Mouse (Mus musculus) midbrain, embryonic 14.5 days (tissue): ENCODE data around the gene Fam149b. TPM values are rescaled to one million over a fixed set of nuclear protein-coding genes. Genes with fewer than 3 reads are reported as not detected.

Experiments used
- ATAC-seq: fragments of 200-750 bp; cut with Nextera tagmentation; 2 replicates; pipeline ENCODE4 v1.8.0; 2017; ENCODE audit warnings: moderate number of reproducible peaks, moderate library complexity; ENCODE audit not compliant: low FRiP score, low TSS enrichment
- DNase-seq: peaks from one replicate; pipeline ENCODE4 v3.0.0-alpha.2; 2015
- H3K27ac ChIP-seq: fragments of 300-500 bp; sonication (generic); replicated peaks from 2 replicates; pipeline ENCODE4 v1.5.1; 2014; ENCODE audit warnings: mild to moderate bottlenecking, low read depth, low read length, moderate library complexity
- H3K27me3 ChIP-seq: fragments of 300-500 bp; sonication (generic); 2 replicates; pipeline ENCODE4 v1.6.1; 2014; ENCODE audit warnings: low read length, control low read depth, mixed read lengths; ENCODE audit not compliant: control insufficient read depth, insufficient read depth
- H3K36me3 ChIP-seq: fragments of 300-500 bp; sonication (generic); 2 replicates; pipeline ENCODE4 v1.6.1; 2014; ENCODE audit warnings: low read length, control low read depth; ENCODE audit not compliant: control insufficient read depth, insufficient read depth
- H3K4me1 ChIP-seq: fragments of 300-500 bp; sonication (generic); 2 replicates; pipeline ENCODE4 v1.6.1; 2014; ENCODE audit warnings: mild to moderate bottlenecking, antibody characterized with exemption, low read length, control low read depth; ENCODE audit not compliant: control insufficient read depth, insufficient read depth
- H3K4me2 ChIP-seq: fragments of 300-500 bp; sonication (generic); 2 replicates; pipeline ENCODE4 v1.6.1; 2014; ENCODE audit warnings: mild to moderate bottlenecking, low read length, moderate library complexity
- H3K4me3 ChIP-seq: fragments of 300-500 bp; sonication (generic); replicated peaks from 2 replicates; pipeline ENCODE4 v1.5.1; 2014; ENCODE audit warnings: low read depth, low read length
- H3K9ac ChIP-seq: fragments of 300-500 bp; sonication (generic); replicated peaks from 2 replicates; pipeline ENCODE4 v1.6.1; 2014; ENCODE audit warnings: mild to moderate bottlenecking, low read length, moderate library complexity
- H3K9me3 ChIP-seq: fragments of 300-500 bp; sonication (generic); 2 replicates; pipeline ENCODE4 v1.6.1; 2016; ENCODE audit warnings: low read length, control low read depth, mixed read lengths; ENCODE audit not compliant: control insufficient read depth
- whole genome bisulfite sequencing: fragments of 180-500 bp; shearing (Covaris S2); extraction: QIAGEN DNeasy Blood & Tissue Kit; methylation state at CpG from one replicate; pipeline ENCODE4 v1.1.7; 2014; 5-methylcytosine and 5-hydroxymethylcytosine counted together
- polyA plus RNA-seq: library from polyadenylated mRNA; unstranded; fragments of >200 nt; fragmentation: Nextera tagmentation; extraction: Ambion mirVana; gene quantifications from 2 replicates; pipeline ENCODE4 v1.2.1, GENCODE M21; 2014

Fam149b gene
- polyA plus RNA-seq, 1 experiment from 2014 or later, result 46.6 TPM

GRCm38 (mm10) chr14:20400071-20400470, 52.1 kb downstream of the Fam149b start:
- H3K4me1 ChIP-seq, result no peaks in the 10 kb centered on the region
- H3K4me3 ChIP-seq, result no peak overlapping the region
- H3K27ac ChIP-seq, result no peak overlapping the region
- ATAC-seq (no peak), DNase-seq (peak; percentile 40)
- H3K27me3 ChIP-seq, result no peaks in the 10 kb centered on the region
- no peaks in the 10 kb centered on the region for H3K36me3 ChIP-seq
- H3K9ac ChIP-seq, result no peak overlapping the region
- no peak overlapping the region for H3K4me2 ChIP-seq
- WGBS, result 53% methylated on average over 1 of the region's 1 CpGs
- H3K9me3 ChIP-seq, result no peaks in the 10 kb centered on the region

DNA sequence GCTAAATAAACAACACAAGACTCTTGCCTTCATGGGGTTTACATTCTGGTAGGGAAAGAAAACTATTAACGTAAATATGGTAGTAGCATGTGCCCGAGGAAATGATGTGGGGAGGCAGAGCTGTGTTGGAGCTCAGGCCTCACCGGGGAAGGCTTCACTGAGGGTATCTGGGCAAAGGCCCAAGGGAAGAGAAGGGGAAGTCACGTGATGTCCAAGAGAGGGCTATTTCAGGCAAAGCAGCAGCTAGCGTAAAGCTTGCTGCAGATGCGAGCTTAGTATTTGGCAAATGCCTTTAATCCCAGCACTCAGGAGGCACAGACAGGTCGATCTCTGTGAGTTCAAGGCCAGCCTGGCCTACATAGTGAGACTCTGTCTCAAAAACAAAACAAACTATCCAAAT, 74.3 kb downstream of the Fam149b start:
- DNase-seq, result no peak
- H3K27me3 ChIP-seq, result no peaks in the 10 kb centered on the region

GRCm38 (mm10) chr14:20423046-20423445, 75.1 kb downstream of the Fam149b start:
- no peak for ATAC-seq
- DNase-seq, result no peak
- Histone ChIP-seq H3K27me3 (no peaks in the 10 kb centered on the region), H3K4me1 (no peaks in the 10 kb centered on the region), H3K36me3 (no peaks in the 10 kb centered on the region), H3K4me3 (no peak overlapping the region), H3K9me3 (no peaks in the 10 kb centered on the region), H3K9ac (no peak overlapping the region), H3K27ac (no peak overlapping the region), H3K4me2 (no peak overlapping the region)
- 91% methylated on average over 6 of the region's 6 CpGs for WGBS

More for the DNA sequence above, 74.3 kb downstream of the Fam149b start:
- H3K36me3 ChIP-seq, result no peaks in the 10 kb centered on the region
- H3K4me2 ChIP-seq, result no peak overlapping the region
- H3K9ac ChIP-seq, result no peak overlapping the region
- no peaks in the 10 kb centered on the region for H3K9me3 ChIP-seq
- H3K4me1 ChIP-seq, result no peaks in the 10 kb centered on the region
- ATAC-seq, result no peak
- no peak overlapping the region for H3K4me3 ChIP-seq
- 77% methylated on average over 7 of the region's 7 CpGs for WGBS
- H3K27ac ChIP-seq, result no peak overlapping the region

- Histone ChIP-seq H3K27me3 (no peaks in the 10 kb centered on the region), H3K36me3 (no peaks in the 10 kb centered on the region), H3K9ac (no peak overlapping the region), H3K27ac (no peak overlapping the region), H3K4me1 (no peaks in the 10 kb centered on the region), H3K4me3 (no peak overlapping the region), H3K9me3 (no peaks in the 10 kb centered on the region), H3K4me2 (no peak overlapping the region)
- WGBS, result 29% methylated on average over 1 of the region's 1 CpGs
- no peak for DNase-seq
- ATAC-seq, result no peak
Measured at GRCm38 (mm10) chr14:20428593-20428992, 80.6 kb downstream of the Fam149b start.

DNA sequence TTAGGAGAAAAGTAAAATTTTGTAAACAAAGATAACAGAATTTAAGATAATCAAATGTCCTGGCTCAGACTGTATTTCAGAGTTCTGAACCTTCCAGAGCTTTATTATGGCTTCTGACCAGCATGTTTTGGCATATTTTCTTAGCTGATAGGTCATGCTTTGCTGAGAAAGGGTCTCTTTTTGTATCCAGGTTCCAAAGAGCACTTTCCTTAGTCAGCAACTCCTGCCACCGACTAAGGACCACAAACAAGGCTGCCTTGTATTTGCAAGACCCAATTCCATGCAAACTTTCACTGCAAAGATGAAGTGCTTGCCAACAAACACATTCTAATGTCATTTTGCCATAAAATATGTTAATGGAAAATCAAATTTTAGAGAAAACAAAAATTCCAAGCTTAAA, 81.9 kb downstream of the Fam149b start:
- whole genome bisulfite sequencing, result 73% methylated on average over 1 of the region's 1 CpGs
- ATAC-seq, result no peak

DNA sequence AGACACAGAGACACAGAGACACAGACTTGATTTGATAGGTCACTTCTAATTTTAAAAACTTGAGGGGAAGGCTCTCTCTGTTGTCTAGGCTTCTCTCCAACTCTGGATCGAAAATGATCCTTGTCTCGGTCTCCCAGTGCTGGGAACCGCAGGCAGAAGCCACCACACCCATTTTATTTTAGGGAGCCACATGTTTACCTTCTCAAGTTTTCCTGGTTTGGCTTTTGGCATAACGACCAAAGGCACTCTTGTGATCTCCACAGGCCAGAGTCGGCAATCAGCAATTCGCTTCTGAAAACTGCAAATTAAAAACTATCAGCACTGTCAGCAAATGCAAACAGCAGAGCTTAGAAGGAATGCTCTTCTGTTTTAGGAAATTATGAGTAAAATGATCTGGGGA, 83.8 kb downstream of the Fam149b start:
- no peaks in the 10 kb centered on the region for H3K36me3 ChIP-seq
- H3K9ac ChIP-seq, result no peak overlapping the region
- no peaks in the 10 kb centered on the region for H3K9me3 ChIP-seq
- no peak overlapping the region for H3K4me3 ChIP-seq
- ATAC-seq, result no peak
- WGBS, result 85% methylated on average over 6 of the region's 6 CpGs
- DNase-seq, result no peak
- no peaks in the 10 kb centered on the region for H3K4me1 ChIP-seq
- no peaks in the 10 kb centered on the region for H3K27me3 ChIP-seq
- no peak overlapping the region for H3K4me2 ChIP-seq
- H3K27ac ChIP-seq, result no peak overlapping the region

More for the DNA sequence above, 81.9 kb downstream of the Fam149b start:
- Histone ChIP-seq H3K4me2 (no peak overlapping the region), H3K4me1 (no peaks in the 10 kb centered on the region), H3K36me3 (no peaks in the 10 kb centered on the region), H3K4me3 (no peak overlapping the region), H3K27me3 (no peaks in the 10 kb centered on the region), H3K27ac (no peak overlapping the region), H3K9me3 (no peaks in the 10 kb centered on the region), H3K9ac (no peak overlapping the region)
- DNase-seq, result no peak

DNA sequence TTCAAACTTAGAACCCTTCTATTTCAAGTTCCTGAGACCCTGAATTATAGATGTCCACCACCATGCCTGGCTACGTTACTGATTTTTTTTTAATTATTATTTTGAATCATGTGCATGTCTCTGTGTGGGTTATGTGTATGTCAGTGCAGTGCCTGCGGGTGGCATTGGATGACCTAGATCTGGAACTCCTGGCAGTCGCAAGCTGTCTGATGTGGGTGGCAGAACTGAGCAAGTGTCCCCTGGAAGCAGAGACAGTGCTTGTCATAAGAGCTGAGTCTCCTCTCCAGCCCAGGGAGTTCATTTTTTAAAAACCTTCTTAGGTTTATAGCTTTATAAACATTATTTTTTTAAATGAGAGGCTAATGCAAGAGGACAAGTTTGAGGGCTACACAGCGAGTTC, 84.5 kb downstream of the Fam149b start:
- Histone ChIP-seq H3K4me1 (no peaks in the 10 kb centered on the region), H3K27ac (no peak overlapping the region), H3K9ac (no peak overlapping the region), H3K4me3 (no peak overlapping the region), H3K4me2 (no peak overlapping the region), H3K27me3 (no peaks in the 10 kb centered on the region), H3K9me3 (no peaks in the 10 kb centered on the region), H3K36me3 (no peaks in the 10 kb centered on the region)
- ATAC-seq (no peak), DNase-seq (no peak)
- WGBS, result 90% methylated on average over 4 of the region's 4 CpGs

Other genes starting within 250 kb of the Fam149b start
- gene Saysd1, start 209.6 kb upstream of the Fam149b start, polyA plus RNA-seq, result 13.7 and 15.1 TPM in 2 replicates
- 0.43 and 0.88 TPM in 2 replicates for gene Kcnk5, start 166.4 kb upstream of the Fam149b start, polyA plus RNA-seq
- not detected in 2 replicates for gene Kcnk16, start 79.0 kb upstream of the Fam149b start, polyA plus RNA-seq
- gene Nudt13, start 53.5 kb upstream of the Fam149b start, polyA plus RNA-seq, result 10.2 and 10.7 TPM in 2 replicates
- gene Ecd, start within 50 bp of the Fam149b start, polyA plus RNA-seq, result 43.7 and 55.1 TPM in 2 replicates
- gene Dnajc9, start 40.7 kb downstream of the Fam149b start, polyA plus RNA-seq, result 89.1 and 119 TPM in 2 replicates
- 62.8 and 68.3 TPM in 2 replicates for gene Mrps16, start 45.5 kb downstream of the Fam149b start, polyA plus RNA-seq
- 0.38 and 1.00 TPM in 2 replicates for gene Cfap70, start 104.1 kb downstream of the Fam149b start, polyA plus RNA-seq
- gene Anxa7, start 132.0 kb downstream of the Fam149b start, polyA plus RNA-seq, result 9.4 and 11.6 TPM in 2 replicates
- gene Mss51, start 148.7 kb downstream of the Fam149b start, polyA plus RNA-seq, result 0.27 and 0.49 TPM in 2 replicates
- gene Ppp3cb, start 198.4 kb downstream of the Fam149b start, polyA plus RNA-seq, result 119 and 122 TPM in 2 replicates